Mouse (Mus musculus) right cerebral cortex, adult 2 months (tissue): ENCODE data around the gene Gnrhr.

Experiments used
- DNase-seq, 2 experiments: peaks; one replicate each; pipeline ENCODE4 v3.0.0; 2021 to 2022; ENCODE audit warnings: low spot score in 2 of 2

Gene Gnrhr

DNA sequence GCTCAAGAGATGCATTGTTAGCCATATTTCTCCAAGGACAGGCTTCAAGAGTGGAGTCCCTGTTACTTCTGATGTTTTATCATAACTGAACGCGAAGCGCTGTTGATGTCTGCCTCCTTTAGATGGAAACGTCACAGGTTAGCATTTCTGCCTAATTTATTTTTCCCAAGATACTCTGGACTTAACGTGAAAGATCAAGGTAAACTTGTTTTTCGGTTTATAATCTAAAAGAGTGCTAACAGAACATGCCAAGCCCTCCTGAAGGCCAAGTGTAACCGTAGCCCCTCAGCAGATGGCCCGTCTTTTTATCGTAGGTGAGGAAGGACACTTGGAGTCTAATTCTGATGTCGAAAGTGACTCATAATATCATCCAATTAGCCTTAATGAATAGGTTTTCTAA is at the start of gene Gnrhr:
Gnrhr (minus strand) TSS at position 101 of the 400 bp plus-strand sequence.
- DNase-seq = no peak

DNA sequence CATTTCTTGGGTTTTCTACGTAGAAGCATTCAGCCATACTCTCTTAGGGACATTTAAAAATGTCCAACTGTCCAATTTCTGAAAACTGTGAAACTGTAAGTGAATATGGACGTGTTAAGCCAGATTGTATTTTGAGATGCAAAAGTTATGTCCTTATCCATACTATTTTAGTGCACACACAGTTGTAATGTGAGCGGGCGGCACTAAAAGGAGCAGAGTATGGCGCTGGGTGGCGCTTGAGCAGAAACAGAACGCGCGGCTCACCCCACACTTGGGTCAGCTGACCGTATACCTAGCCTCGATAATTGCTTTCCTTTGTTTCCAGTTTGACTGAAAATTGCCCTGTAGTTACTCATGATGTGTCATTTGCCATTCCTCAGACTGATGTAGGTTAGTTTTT is 48.9 kb upstream of the Gnrhr start:
- DNase-seq = peak; percentile 1 to 3

DNA sequence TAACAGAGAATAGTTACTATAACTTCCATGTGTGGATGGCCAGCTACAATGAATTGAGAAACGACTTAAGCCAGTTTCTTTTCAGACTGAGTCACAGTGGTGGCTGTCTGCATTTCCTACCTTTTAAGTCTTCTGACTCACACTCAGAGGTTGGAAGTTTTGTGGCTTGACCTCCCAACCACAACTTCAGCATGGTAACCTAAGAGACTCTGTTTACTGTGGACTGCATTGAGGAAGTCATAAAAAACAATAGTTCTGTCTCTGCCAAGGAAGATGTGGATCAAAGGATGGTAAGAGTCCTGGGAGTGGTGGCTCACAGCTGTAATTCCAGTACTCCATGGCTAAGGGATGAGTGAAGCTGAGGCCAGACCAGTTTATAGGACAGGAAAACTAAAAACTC is 47.2 kb upstream of the Gnrhr start:
- DNase-seq = no peak

DNA sequence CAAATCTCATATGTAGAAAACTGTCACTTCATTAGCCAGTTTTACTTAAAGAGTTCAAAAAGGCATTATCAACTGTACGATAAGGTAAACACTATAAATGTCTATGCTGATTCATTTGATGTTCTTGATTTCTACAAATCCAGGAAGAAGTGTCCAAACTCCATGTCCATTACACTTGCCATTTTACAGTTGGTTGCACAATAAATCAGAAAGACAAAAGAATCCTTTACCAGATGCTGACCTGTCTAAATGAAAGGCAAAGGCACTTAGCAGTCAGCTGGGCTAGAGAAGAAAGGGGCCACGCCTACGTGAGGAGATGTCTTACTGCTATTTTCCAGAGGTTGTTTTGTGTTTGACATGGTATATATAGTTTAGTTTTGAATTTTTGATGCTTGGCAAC is 46.6 kb upstream of the Gnrhr start:
- DNase-seq = no peak

DNA sequence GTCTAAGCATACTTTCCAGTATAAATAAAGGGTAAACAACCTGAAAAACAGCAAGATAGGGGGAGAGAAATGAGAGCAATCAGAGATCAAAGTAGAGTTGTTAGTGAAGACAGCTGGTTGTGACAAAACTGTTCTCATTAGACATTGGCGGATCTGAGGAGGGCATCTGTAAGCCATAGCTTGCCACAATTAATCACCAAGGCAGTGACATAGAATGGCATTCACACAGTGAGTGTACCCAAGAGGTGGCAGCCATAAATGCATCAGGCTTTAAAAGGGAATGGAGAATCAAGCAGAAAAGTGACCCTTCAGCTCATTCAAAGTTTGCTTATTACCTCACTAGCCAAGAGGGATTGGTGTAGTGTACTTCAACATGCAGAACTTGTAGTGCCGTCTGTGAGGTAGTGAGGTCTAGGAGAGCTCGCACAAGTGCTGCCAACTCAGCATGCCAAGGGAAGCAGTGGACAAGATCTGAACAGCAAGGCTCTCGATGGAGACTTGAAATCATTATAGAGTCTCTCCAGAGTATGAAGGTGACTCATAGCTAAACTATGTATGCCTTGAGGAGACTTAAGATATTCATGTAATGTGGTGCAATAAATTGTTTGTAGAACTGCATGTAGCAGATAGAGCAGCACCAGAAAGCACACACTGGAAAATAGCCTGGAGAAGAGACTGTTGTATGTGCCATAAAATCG is 29.6 kb upstream of the Gnrhr start:
- no peak for DNase-seq

DNA sequence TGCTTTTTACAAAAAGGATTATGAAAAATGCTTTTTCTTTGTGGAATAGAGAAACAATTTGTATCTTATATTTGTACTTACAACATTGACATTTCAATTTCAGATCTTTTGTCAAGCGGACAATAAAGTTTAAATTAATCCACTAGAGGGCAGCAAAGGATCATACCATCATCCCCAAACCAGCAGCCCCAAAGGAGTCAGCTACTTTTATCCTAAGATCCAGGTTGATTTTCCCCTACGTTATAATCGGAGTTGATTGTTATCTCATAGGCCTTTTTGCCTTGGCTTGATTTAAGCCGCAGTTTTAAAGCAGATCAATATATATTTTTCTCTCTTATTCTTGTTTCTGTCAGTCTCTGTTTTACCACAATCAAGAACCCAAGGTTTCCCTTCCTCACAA is 6.3 kb downstream of the Gnrhr start:
- DNase-seq = no peak

DNA sequence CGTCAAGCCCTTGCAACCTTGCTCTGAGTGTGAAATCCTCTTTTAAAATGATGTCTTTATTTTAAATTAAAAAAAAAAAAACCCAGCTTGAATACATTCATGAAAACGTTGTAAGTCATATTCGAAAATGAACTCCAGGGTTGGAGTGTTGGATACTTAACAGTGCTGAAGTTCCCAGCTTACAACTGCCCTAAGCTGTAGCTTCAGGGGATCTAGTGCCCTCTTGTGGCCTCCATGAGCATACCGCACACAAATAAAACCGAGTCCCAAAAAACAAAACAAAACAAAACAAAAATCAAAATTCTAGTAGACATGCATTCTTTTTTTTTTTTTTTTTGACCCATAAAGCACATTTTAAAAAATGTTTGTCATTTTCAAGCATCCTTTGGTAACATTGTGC is 6.9 kb downstream of the Gnrhr start:
- DNase-seq = no peak

DNA sequence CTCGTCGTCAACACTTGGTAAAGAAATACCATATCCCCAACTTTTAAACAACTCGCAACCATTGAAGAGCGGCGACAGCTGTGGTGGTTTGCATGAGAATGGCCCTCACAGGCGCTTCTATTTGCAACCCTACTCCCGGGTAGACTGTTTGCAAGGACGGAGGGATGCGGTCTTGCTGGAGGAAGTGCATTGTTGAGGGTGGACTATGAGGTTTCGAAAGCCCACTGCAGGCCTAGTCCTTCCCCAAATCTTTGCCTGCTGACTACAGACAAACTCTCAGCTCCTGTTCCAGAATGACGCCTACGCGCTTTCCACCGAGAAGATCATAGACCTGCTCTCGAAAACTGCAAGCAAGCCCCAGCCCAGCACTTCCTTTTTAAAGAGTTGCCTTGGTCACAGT is 7.4 kb downstream of the Gnrhr start:
- DNase-seq = no peak

DNA sequence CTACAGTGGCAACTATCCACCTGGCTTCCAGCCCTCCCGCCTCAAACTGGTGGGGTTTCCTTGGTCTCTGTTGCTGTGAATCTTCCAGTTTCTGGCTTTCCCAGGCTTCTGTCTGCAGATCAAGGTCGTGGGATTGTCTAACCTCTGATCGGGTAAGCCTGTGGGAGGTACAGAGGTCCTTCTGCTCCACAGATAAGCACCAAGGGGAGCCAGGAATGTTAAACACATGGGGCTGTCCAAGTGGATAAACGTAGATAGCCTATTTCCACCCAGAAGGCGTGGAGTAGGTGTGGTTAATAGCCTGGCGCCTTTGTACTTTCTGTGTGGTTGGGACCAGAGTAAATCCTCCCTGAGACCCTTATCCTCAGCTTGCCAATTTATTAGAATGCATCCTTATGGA is 10.3 kb downstream of the Gnrhr start:
- no peak for DNase-seq

DNA sequence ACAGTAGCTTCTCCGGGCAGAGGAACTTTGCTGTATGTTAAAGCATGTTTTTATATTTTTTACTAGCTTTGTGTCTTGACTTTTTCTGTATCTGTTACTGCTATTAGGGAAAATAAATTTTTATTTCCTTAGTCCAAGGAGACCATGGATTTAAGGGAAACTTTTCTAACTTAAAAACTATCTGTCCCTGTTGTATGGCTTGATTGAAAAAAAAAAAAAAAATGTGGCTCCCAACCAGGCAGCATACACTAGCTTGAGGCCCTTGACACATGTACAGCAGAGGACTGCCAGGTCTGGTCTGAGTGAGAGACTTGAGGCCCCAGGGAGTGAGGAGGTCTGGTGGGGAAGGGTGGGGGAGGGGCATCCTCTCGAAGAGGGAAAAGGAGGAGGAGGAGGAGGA is 23.9 kb downstream of the Gnrhr start:
- no peak for DNase-seq

DNA sequence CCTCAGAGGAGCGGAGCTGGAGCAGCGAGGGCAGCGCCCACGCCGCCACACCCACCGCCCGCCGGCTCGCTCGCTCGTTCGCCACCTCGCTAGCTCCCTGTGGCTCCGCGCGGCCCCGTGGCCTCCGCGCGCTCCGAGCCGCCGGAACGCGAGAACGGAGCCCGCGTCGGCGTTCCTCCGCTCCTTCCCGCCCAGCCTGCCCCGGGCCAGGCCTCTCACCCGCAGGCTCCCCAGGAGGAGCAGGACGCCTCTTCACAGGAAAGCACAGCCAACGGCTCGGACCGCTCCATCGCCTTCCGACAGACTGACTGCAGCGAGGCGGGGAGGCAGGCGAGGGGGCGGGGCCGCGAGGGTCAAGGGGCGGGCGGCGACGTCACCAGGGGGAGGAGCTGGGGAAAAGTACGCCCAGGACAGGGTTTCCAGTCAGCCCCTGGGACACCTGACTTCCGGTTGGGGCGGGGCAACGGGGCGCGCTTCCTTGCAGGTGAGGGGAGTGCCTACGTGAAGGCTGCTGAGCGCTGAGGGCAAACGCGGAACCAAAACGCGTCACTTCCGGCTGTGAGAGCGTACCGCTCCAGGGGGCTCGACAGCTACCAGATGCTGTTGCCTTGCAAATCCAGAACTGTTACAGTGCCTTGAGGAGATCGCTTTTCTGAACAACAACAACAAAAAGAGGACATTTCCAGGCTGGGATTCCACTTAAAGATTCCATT is 25.1 kb downstream of the Gnrhr start, which contains the start of gene Uba6:
Uba6 (minus strand) TSS at position 355 of the 713 bp plus-strand sequence.
- DNase-seq = peak; percentile 98 to 99

DNA sequence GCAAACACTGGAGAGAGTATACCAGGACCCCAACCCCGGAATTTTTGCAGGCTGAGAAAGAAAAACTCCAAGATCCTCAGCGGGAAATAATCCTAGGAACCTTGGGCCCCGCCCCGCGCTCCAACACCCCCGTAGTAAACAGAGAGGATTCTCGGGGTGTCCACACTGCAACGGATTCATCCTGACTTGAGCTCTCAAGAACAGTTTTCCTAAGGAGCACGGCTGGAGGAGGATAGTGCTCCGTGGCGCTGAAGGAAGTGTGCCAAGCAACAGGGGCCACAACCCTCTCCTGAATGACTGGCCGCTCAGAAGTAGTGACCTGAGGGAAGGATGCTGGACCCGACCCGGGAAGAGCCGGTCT is 25.6 kb downstream of the Gnrhr start:
- peak; percentile 21 to 49 for DNase-seq
